Mouse (Mus musculus): Measurements from ENCODE around the gene Dnajb14.
A peak's percentile ranks its signal among the peaks of the same experiment; 100 is the strongest.

GRCm38 (mm10) chr3:137918932-137919311, 51.4 kb downstream of the Dnajb14 start:
- TF ChIP-seq CTCF (IDR thresholded peaks at IDR 0.05; ENCODE audit: extremely low read depth, insufficient read depth, low read length) (no peak), POLR2A (IDR thresholded peaks at IDR 0.05; ENCODE audit: extremely low read depth, insufficient read depth, low read length) (0 out of 2 replicates have a peak, but pooled peaks have one; percentile 33)

Data from cortical plate, adult 2 months (tissue).